Mouse (Mus musculus): ENCODE data around the gene Fbxw5. TPM values are rescaled to one million over a fixed set of nuclear protein-coding genes. Genes with fewer than 3 reads are reported as not detected.

Fbxw5 gene
- polyA plus RNA-seq, 1 experiment from 2014 or later: 83.3 TPM

GRCm38 (mm10) chr2:25500071-25500575 lies 427 bp upstream of the Fbxw5 start:
- peak overlapping the region; percentile 97 for H3K4me2 ChIP-seq
- WGBS: 70% methylated on average over 6 of the region's 6 CpGs

GRCm38 (mm10) chr2:25501593-25502486 lies 1.3 kb downstream of the Fbxw5 start, which contains the start of gene C8g:
Gene C8g (minus strand): TSS chr2:25501719.
- WGBS: 75% methylated on average over 20 of the region's 20 CpGs
- peak within 1 kb of the TSS; percentile 96 for H3K9ac ChIP-seq

More at GRCm38 (mm10) chr2:25500071-25500575, 427 bp upstream of the Fbxw5 start:
- peaks cover 22% of the 10 kb centered on the region for H3K4me1 ChIP-seq (replicated peaks)
- peak overlapping the region; percentile 94 for H3K4me3 ChIP-seq
- H3K9me3 ChIP-seq (replicated peaks): no peaks in the 10 kb centered on the region
- peak overlapping the region; percentile 65 for H3K9ac ChIP-seq
- no peak overlapping the region for H3K27ac ChIP-seq (ENCODE audit: poor library complexity, severe bottlenecking)
- no peaks in the 10 kb centered on the region for H3K27me3 ChIP-seq (replicated peaks)
- ATAC-seq (ENCODE audit: insufficient number of reproducible peaks, low FRiP score): 0 out of 2 replicates have a peak, but pooled peaks have one; percentile 3
- H3K36me3 ChIP-seq: peaks cover 25% of the 10 kb centered on the region

GRCm38 (mm10) chr2:25502726-25503125 lies 2.2 kb downstream of the Fbxw5 start:
- Histone ChIP-seq H3K9me3 (replicated peaks) (no peaks in the 10 kb centered on the region), H3K9ac (0 out of 2 replicates have a peak overlapping the region, but pooled peaks have one; percentile 17), H3K36me3 (peaks cover 32% of the 10 kb centered on the region), H3K27me3 (replicated peaks) (no peaks in the 10 kb centered on the region), H3K4me3 (no peak overlapping the region), H3K4me1 (replicated peaks) (peaks cover 22% of the 10 kb centered on the region), H3K27ac (ENCODE audit: poor library complexity, severe bottlenecking) (no peak overlapping the region), H3K4me2 (no peak overlapping the region)
- ATAC-seq (ENCODE audit: insufficient number of reproducible peaks, low FRiP score): no peak
- WGBS: 80% methylated on average over 3 of the region's 3 CpGs

More at GRCm38 (mm10) chr2:25501593-25502486, 1.3 kb downstream of the Fbxw5 start, which contains the start of gene C8g:
- H3K27me3 ChIP-seq (replicated peaks): no peaks in the 10 kb centered on the region
- no peaks in the 10 kb centered on the region for H3K9me3 ChIP-seq (replicated peaks)
- no peak for ATAC-seq (ENCODE audit: insufficient number of reproducible peaks, low FRiP score)
- H3K27ac ChIP-seq (ENCODE audit: poor library complexity, severe bottlenecking): peak within 1 kb of the TSS; percentile 60
- peaks cover 32% of the 10 kb centered on the region for H3K36me3 ChIP-seq
- peak within 1 kb of the TSS; percentile 94 for H3K4me3 ChIP-seq
- H3K4me1 ChIP-seq (replicated peaks): peaks cover 22% of the 10 kb centered on the region
- H3K4me2 ChIP-seq: peak within 1 kb of the TSS; percentile 97

- Histone ChIP-seq H3K9me3 (replicated peaks) (no peaks in the 10 kb centered on the region), H3K4me1 (replicated peaks) (peaks cover 15% of the 10 kb centered on the region), H3K27me3 (replicated peaks) (no peaks in the 10 kb centered on the region), H3K27ac (ENCODE audit: poor library complexity, severe bottlenecking) (no peak overlapping the region), H3K9ac (no peak overlapping the region), H3K36me3 (peaks cover 32% of the 10 kb centered on the region), H3K4me2 (no peak overlapping the region), H3K4me3 (no peak overlapping the region)
- 91% methylated on average over 19 of the region's 19 CpGs for WGBS
- ATAC-seq (ENCODE audit: insufficient number of reproducible peaks, low FRiP score): no peak
These were observed 4.0 kb downstream of the Fbxw5 start for GRCm38 (mm10) chr2:25504538-25504937.

GRCm38 (mm10) chr2:25505000-25505399 lies 4.5 kb downstream of the Fbxw5 start:
- no peaks in the 10 kb centered on the region for H3K9me3 ChIP-seq (replicated peaks)
- H3K4me1 ChIP-seq (replicated peaks): peaks cover 13% of the 10 kb centered on the region
- ATAC-seq (ENCODE audit: insufficient number of reproducible peaks, low FRiP score): no peak
- H3K27me3 ChIP-seq (replicated peaks): no peaks in the 10 kb centered on the region
- H3K4me3 ChIP-seq: no peak overlapping the region
- peaks cover 32% of the 10 kb centered on the region for H3K36me3 ChIP-seq
- no peak overlapping the region for H3K4me2 ChIP-seq
- H3K9ac ChIP-seq: no peak overlapping the region
- WGBS: 78% methylated on average over 1 of the region's 1 CpGs
- no peak overlapping the region for H3K27ac ChIP-seq (ENCODE audit: poor library complexity, severe bottlenecking)

GRCm38 (mm10) chr2:25505860-25506259 lies 5.3 kb downstream of the Fbxw5 start:
- Histone ChIP-seq H3K9me3 (replicated peaks) (no peaks in the 10 kb centered on the region), H3K36me3 (peaks cover 32% of the 10 kb centered on the region), H3K27me3 (replicated peaks) (no peaks in the 10 kb centered on the region), H3K4me3 (no peak overlapping the region), H3K27ac (ENCODE audit: poor library complexity, severe bottlenecking) (no peak overlapping the region), H3K9ac (no peak overlapping the region), H3K4me1 (replicated peaks) (peaks cover 10% of the 10 kb centered on the region), H3K4me2 (no peak overlapping the region)
- WGBS: 84% methylated on average over 4 of the region's 4 CpGs
- no peak for ATAC-seq (ENCODE audit: insufficient number of reproducible peaks, low FRiP score)

DNA sequence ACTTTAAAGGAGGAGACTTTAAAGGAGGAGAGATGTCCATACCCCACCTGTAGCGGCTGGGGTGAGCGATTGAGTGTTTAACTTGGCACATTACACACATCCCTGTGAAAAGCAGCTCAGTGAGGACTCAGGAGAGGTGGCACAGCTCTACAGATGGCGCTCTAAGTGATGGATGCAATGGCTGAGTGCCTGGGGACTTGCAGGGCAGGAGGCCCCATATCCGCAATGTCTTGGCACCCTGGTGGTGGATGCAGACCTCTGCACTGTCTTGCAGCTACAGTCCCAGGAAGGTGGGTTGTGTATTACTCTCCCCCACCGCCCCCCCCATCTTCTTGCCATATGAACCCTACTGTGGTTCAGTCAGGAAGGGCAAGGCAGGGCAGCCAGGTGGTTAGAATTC lies 6.4 kb downstream of the Fbxw5 start:
- ATAC-seq (ENCODE audit: insufficient number of reproducible peaks, low FRiP score): no peak
- Histone ChIP-seq H3K9me3 (replicated peaks) (no peaks in the 10 kb centered on the region), H3K4me3 (no peak overlapping the region), H3K27ac (ENCODE audit: poor library complexity, severe bottlenecking) (no peak overlapping the region), H3K4me1 (replicated peaks) (peaks cover 2% of the 10 kb centered on the region), H3K36me3 (peaks cover 32% of the 10 kb centered on the region), H3K9ac (no peak overlapping the region), H3K4me2 (no peak overlapping the region), H3K27me3 (replicated peaks) (no peaks in the 10 kb centered on the region)
- WGBS: 35% methylated on average over 5 of the region's 5 CpGs

GRCm38 (mm10) chr2:25509912-25510311 lies 9.4 kb downstream of the Fbxw5 start:
- Histone ChIP-seq H3K36me3 (peaks cover 9% of the 10 kb centered on the region), H3K27ac (ENCODE audit: poor library complexity, severe bottlenecking) (no peak overlapping the region), H3K27me3 (replicated peaks) (no peaks in the 10 kb centered on the region), H3K4me1 (replicated peaks) (no peaks in the 10 kb centered on the region), H3K9ac (no peak overlapping the region), H3K4me2 (no peak overlapping the region), H3K4me3 (no peak overlapping the region), H3K9me3 (replicated peaks) (no peaks in the 10 kb centered on the region)
- 73% methylated on average over 3 of the region's 3 CpGs for WGBS
- ATAC-seq (ENCODE audit: insufficient number of reproducible peaks, low FRiP score): no peak

DNA sequence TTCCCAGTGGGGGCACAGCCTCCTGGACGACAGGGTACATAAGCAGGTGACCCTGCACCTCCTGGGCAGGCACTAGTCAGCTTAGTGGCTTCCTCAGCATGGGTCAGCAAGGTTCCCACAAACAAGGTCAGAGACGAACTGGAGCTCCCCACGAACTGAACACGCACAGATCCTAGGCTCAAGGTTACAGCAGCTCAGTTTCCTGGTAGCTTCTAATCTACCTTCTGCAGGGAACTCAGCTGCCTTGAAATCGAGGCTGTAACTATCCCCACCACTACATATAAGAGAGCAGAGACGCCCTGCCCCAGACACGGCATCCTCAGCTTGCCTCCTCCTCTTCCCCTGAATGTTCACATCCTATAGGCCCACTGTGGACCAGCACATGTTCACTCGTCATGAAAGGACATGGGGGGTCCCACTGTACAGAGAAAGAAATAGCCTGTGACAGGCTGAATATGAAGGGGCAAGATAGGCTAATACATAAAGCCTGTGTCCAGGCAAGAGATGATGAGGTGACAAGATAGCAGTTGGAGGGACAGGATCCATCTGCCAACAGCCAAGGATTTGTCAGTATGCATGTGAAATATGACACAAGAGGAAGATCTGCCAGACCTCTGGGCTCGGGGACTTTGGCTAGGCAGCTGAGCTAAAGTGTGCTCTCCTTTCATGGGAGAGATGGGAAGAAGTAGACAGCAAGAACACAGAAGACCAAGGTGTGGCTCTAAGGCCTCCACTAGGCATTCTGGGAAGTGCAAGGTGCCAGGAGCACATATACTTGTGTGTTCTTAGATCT lies 26.2 kb downstream of the Fbxw5 start:
- Histone ChIP-seq H3K4me3 (no peak overlapping the region), H3K4me2 (no peak overlapping the region), H3K4me1 (replicated peaks) (no peaks in the 10 kb centered on the region), H3K36me3 (peaks cover 97% of the 10 kb centered on the region), H3K9ac (no peak overlapping the region), H3K27me3 (replicated peaks) (no peaks in the 10 kb centered on the region), H3K9me3 (replicated peaks) (no peaks in the 10 kb centered on the region), H3K27ac (ENCODE audit: poor library complexity, severe bottlenecking) (no peak overlapping the region)
- 84% methylated on average over 9 of the region's 9 CpGs for WGBS
- ATAC-seq (ENCODE audit: insufficient number of reproducible peaks, low FRiP score): no peak

- Histone ChIP-seq H3K9me3 (replicated peaks) (no peaks in the 10 kb centered on the region), H3K9ac (no peak overlapping the region), H3K36me3 (peaks cover 90% of the 10 kb centered on the region), H3K4me1 (replicated peaks) (no peaks in the 10 kb centered on the region), H3K27me3 (replicated peaks) (no peaks in the 10 kb centered on the region), H3K4me2 (no peak overlapping the region), H3K4me3 (no peak overlapping the region), H3K27ac (ENCODE audit: poor library complexity, severe bottlenecking) (no peak overlapping the region)
- no peak for ATAC-seq (ENCODE audit: insufficient number of reproducible peaks, low FRiP score)
- 97% methylated on average over 2 of the region's 2 CpGs for WGBS
These were observed 33.2 kb downstream of the Fbxw5 start for GRCm38 (mm10) chr2:25533707-25534106.
